Mouse (Mus musculus): Measurements from ENCODE around the gene Icmt.
A peak's percentile ranks its signal among the peaks of the same experiment; 100 is the strongest.

Gene Icmt

GRCm38 (mm10) chr4:152300375-152300774 lies 3.3 kb downstream of the Icmt start:
- no peak for DNase-seq (ENCODE audit: low spot score in 2 of 2)

- no peak for DNase-seq (ENCODE audit: low spot score in 2 of 2)
Measured at GRCm38 (mm10) chr4:152302012-152302411, 5.0 kb downstream of the Icmt start.

- no peak for DNase-seq (ENCODE audit: low spot score in 2 of 2)
Measured at GRCm38 (mm10) chr4:152303172-152303571, 6.1 kb downstream of the Icmt start.

- no peak for DNase-seq (ENCODE audit: low spot score in 2 of 2)
Measured at GRCm38 (mm10) chr4:152304685-152305084, 7.7 kb downstream of the Icmt start.

GRCm38 (mm10) chr4:152305991-152306390 lies 9.0 kb downstream of the Icmt start:
- no peak for DNase-seq (ENCODE audit: low spot score in 2 of 2)

GRCm38 (mm10) chr4:152307542-152307941 lies 10.5 kb downstream of the Icmt start:
- DNase-seq (ENCODE audit: low spot score in 2 of 2) = no peak

GRCm38 (mm10) chr4:152312186-152312585 lies 15.2 kb downstream of the Icmt start:
- no peak for DNase-seq (ENCODE audit: low spot score in 2 of 2)

GRCm38 (mm10) chr4:152313211-152313632 lies 16.2 kb downstream of the Icmt start:
- no peak for DNase-seq (ENCODE audit: low spot score in 2 of 2)

- no peak for DNase-seq (ENCODE audit: low spot score in 2 of 2)
Measured at GRCm38 (mm10) chr4:152313934-152314333, 16.9 kb downstream of the Icmt start.

- no peak for DNase-seq (ENCODE audit: low spot score in 2 of 2)
Measured at GRCm38 (mm10) chr4:152315498-152316213, 18.6 kb downstream of the Icmt start.

GRCm38 (mm10) chr4:152317631-152318033 lies 20.6 kb downstream of the Icmt start:
- no peak for DNase-seq (ENCODE audit: low spot score in 2 of 2)

GRCm38 (mm10) chr4:152318517-152319234 lies 21.6 kb downstream of the Icmt start, which contains the start of gene Rnf207:
Gene Rnf207 (minus strand): TSS chr4:152318993.
- peak in 1 of 2 experiments; percentile 62 for DNase-seq (ENCODE audit: low spot score in 2 of 2)

- no peak for DNase-seq (ENCODE audit: low spot score in 2 of 2)
Measured at GRCm38 (mm10) chr4:152321464-152321863, 24.4 kb downstream of the Icmt start.

GRCm38 (mm10) chr4:152324641-152325562 lies 27.9 kb downstream of the Icmt start:
- DNase-seq (ENCODE audit: low spot score in 2 of 2) = no peak

- DNase-seq (ENCODE audit: low spot score in 2 of 2) = peak; percentile 92 to 97
Measured at GRCm38 (mm10) chr4:152325574-152326411, 28.8 kb downstream of the Icmt start, which contains the start of gene Rpl22. Gene Rpl22 (plus strand): TSS chr4:152325742.

- no peak for DNase-seq (ENCODE audit: low spot score in 2 of 2)
Measured at GRCm38 (mm10) chr4:152326543-152326942, 29.5 kb downstream of the Icmt start.

GRCm38 (mm10) chr4:152328691-152329090 lies 31.7 kb downstream of the Icmt start:
- DNase-seq (ENCODE audit: low spot score in 2 of 2) = no peak

- DNase-seq (ENCODE audit: low spot score in 2 of 2) = peak in 1 of 2 experiments; percentile 73
Measured at GRCm38 (mm10) chr4:152332952-152333351, 35.9 kb downstream of the Icmt start.

GRCm38 (mm10) chr4:152333587-152333986 lies 36.6 kb downstream of the Icmt start:
- no peak for DNase-seq (ENCODE audit: low spot score in 2 of 2)

- no peak for DNase-seq (ENCODE audit: low spot score in 2 of 2)
Measured at GRCm38 (mm10) chr4:152337772-152338171, 40.7 kb downstream of the Icmt start.
